ENCODE assay signal across 8 mouse cellular contexts in the genomic region with DNA sequence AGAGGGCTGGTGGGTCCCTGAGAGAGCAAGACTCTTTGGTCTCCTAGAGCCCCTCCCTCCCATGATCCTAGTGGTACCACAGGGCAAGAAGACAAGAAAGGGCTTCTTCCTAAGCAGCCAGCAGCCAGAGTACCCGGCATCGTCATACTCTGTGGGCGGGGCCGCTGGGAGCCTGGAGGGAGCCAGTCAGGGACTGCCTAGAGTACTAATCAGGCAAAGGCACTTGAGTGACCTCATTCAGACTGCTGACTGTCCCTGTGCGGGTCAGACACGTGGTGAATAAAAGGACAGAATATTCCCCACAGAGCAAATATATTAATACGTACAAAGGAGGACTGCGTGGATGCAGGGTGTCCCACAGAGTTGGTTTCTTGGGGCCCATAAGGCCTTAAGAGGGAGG. TPM values are rescaled to one million over a fixed set of nuclear protein-coding genes. Genes with fewer than 3 reads are reported as not detected.
DNase-seq lines count a peak whose midpoint lies in the region; ATAC-seq and TF ChIP-seq lines count a peak whose summit lies in the region.

No protein-coding gene starts in this region.

- DNase-seq in left cerebral cortex, adult 2 months (ENCODE audit: extremely low spot score in 1 of 2, low spot score in 2 of 2), result peak; percentile 40 to 59
- no peak for DNase-seq in left cerebral cortex, adult 11 months (ENCODE audit: low spot score)
- peak; percentile 80 to 88 for DNase-seq in adrenal gland, postnatal 36 days
- DNase-seq in layer of hippocampus, postnatal 36 days, result peak; percentile 54 to 69
- no peak for DNase-seq in ovary, postnatal 14 days (ENCODE audit: low spot score)
- no peak for DNase-seq in c-Kit-positive CD71-positive TER-119-positive erythroid progenitor cells, embryonic 14.5 days (ENCODE audit: low spot score)

- H3K27ac ChIP-seq in left cerebral cortex, adult 2 months, result peak overlapping the region; percentile 82
- peak overlapping the region; percentile 76 for H3K27ac ChIP-seq in heart, embryonic 11.5 days (ENCODE audit: low read depth, low read length)

- WGBS in heart, embryonic 11.5 days (ENCODE audit: insufficient replicate concordance), result 49% methylated on average over 8 of the region's 8 CpGs

- intact Hi-C loops in left cerebral cortex, adult 2 months (cut with DNase I), result no loop called here

- H3K4me3 ChIP-seq in left cerebral cortex, adult 2 months, result no peak overlapping the region
- H3K4me3 ChIP-seq in heart, embryonic 11.5 days (ENCODE audit: low read depth, low read length), result no peak overlapping the region

- H3K27me3 ChIP-seq in heart, embryonic 11.5 days (ENCODE audit: control insufficient read depth, insufficient read depth, low read length), result no peaks in the 10 kb centered on the region

- no peaks in the 10 kb centered on the region for H3K9me3 ChIP-seq in heart, embryonic 11.5 days (replicated peaks; ENCODE audit: control insufficient read depth, low read length)

- peaks cover 16% of the 10 kb centered on the region for H3K4me1 ChIP-seq in heart, embryonic 11.5 days (ENCODE audit: control insufficient read depth, insufficient read depth, low read length)

- no peak overlapping the region for H3K9ac ChIP-seq in heart, embryonic 11.5 days (ENCODE audit: low read depth, low read length)

- peaks cover 29% of the 10 kb centered on the region for H3K36me3 ChIP-seq in heart, embryonic 11.5 days (ENCODE audit: control insufficient read depth, insufficient read depth, low read length)

- TF ChIP-seq CTCF in left cerebral cortex, adult 2 months (IDR thresholded peaks at IDR 0.05), result no peak

- H3K4me2 ChIP-seq in heart, embryonic 11.5 days, result no peak overlapping the region

- 0 out of 2 replicates have a peak, but pooled peaks have one; percentile 52 for ATAC-seq in heart, embryonic 11.5 days (replicated peaks; ENCODE audit: insufficient number of reproducible peaks, low FRiP score, low TSS enrichment)
- ATAC-seq in activated CD4-positive, CD25-positive, alpha-beta regulatory T cell, adult 4 months, result no peak

RNA-seq across cellular contexts. Expression of gene Gpsm1, which starts 14.1 kb away (rescaled TPM):
- 10 to 100 TPM; 51.5 to 55.9 TPM for total RNA-seq in left cerebral cortex, adult 2 months (2021)
- 10 to 100 TPM; 14.5 to 14.7 TPM for total RNA-seq in adrenal gland, postnatal 36 days (2021)
- 21.4 and 30.2 TPM in 2 replicates for polyA plus RNA-seq in heart, embryonic 11.5 days (2014; fragmentation: Nextera tagmentation; extraction: Ambion mirVana)
- 10 to 100 TPM; 34.5 to 41.8 TPM for total RNA-seq in layer of hippocampus, postnatal 36 days (2021)
- polyA plus RNA-seq in activated CD4-positive, CD25-positive, alpha-beta regulatory T cell, adult 4 months (2017; shearing (Covaris generic)), result 1 to 10 TPM; 1.8 to 2.7 TPM

RNA-seq across cellular contexts. Expression of gene Dnlz, which starts 22.5 kb away (rescaled TPM):
- 10 to 100 TPM; 26.7 to 28.9 TPM for total RNA-seq in left cerebral cortex, adult 2 months (2021)
- total RNA-seq in adrenal gland, postnatal 36 days (2021), result 10 to 100 TPM; 22.2 to 22.9 TPM
- polyA plus RNA-seq in heart, embryonic 11.5 days (2014; fragmentation: Nextera tagmentation; extraction: Ambion mirVana), result 26.3 and 28.0 TPM in 2 replicates
- 10 to 100 TPM; 25.7 to 26.5 TPM for total RNA-seq in layer of hippocampus, postnatal 36 days (2021)
- polyA plus RNA-seq in activated CD4-positive, CD25-positive, alpha-beta regulatory T cell, adult 4 months (2017; shearing (Covaris generic)), result 1 to 10 TPM; 6.5 to 7.4 TPM

RNA-seq across cellular contexts. Expression of gene Card9, which starts 31.3 kb away (rescaled TPM):
- 1 to 10 TPM; 3.0 to 3.7 TPM for total RNA-seq in left cerebral cortex, adult 2 months (2021)
- total RNA-seq in adrenal gland, postnatal 36 days (2021), result 1 to 10 TPM; 1.3 to 1.9 TPM
- polyA plus RNA-seq in heart, embryonic 11.5 days (2014; fragmentation: Nextera tagmentation; extraction: Ambion mirVana), result 0.38 and 0.59 TPM in 2 replicates
- 1 to 10 TPM; 1.6 to 2.1 TPM for total RNA-seq in layer of hippocampus, postnatal 36 days (2021)
- polyA plus RNA-seq in activated CD4-positive, CD25-positive, alpha-beta regulatory T cell, adult 4 months (2017; shearing (Covaris generic)), result 1 to 10 TPM; 1.5 to 2.3 TPM

RNA-seq across cellular contexts. Expression of gene Ccdc187, which starts 35.0 kb away (rescaled TPM):
- 1 to 10 TPM in 1 of 2 experiments, under 1 TPM in 1; 0.79 to 2.4 TPM for total RNA-seq in left cerebral cortex, adult 2 months (2021)
- under 1 TPM; 0.36 to 0.46 TPM for total RNA-seq in adrenal gland, postnatal 36 days (2021)
- 0.09 TPM in 1 of 2 replicates, not detected in the other for polyA plus RNA-seq in heart, embryonic 11.5 days (2014; fragmentation: Nextera tagmentation; extraction: Ambion mirVana)
- under 1 TPM; 0.65 to 0.71 TPM for total RNA-seq in layer of hippocampus, postnatal 36 days (2021)
- polyA plus RNA-seq in activated CD4-positive, CD25-positive, alpha-beta regulatory T cell, adult 4 months (2017; shearing (Covaris generic)), result not detected

RNA-seq across cellular contexts. Expression of gene Snapc4, which starts 51.1 kb away (rescaled TPM):
- total RNA-seq in left cerebral cortex, adult 2 months (2021), result 10 to 100 TPM; 74.2 to 78.2 TPM
- total RNA-seq in adrenal gland, postnatal 36 days (2021), result 10 to 100 TPM; 24.7 to 34.4 TPM
- 16.8 and 18.2 TPM in 2 replicates for polyA plus RNA-seq in heart, embryonic 11.5 days (2014; fragmentation: Nextera tagmentation; extraction: Ambion mirVana)
- total RNA-seq in layer of hippocampus, postnatal 36 days (2021), result 10 to 100 TPM; 65.3 to 72.3 TPM
- polyA plus RNA-seq in activated CD4-positive, CD25-positive, alpha-beta regulatory T cell, adult 4 months (2017; shearing (Covaris generic)), result 10 to 100 TPM; 20.1 to 24.4 TPM

Comparison
In these comparisons a context has a peak if more than half of its experiments do, and no peak if none do; other contexts are left out.
1. DNase-seq: peak in left cerebral cortex, adult 2 months (2 of 2), adrenal gland, postnatal 36 days (2 of 2) and layer of hippocampus, postnatal 36 days (2 of 2); none in left cerebral cortex, adult 11 months (single experiment), ovary, postnatal 14 days (single experiment) and c-Kit-positive CD71-positive TER-119-positive erythroid progenitor cells, embryonic 14.5 days (single experiment).